Mouse (Mus musculus) liver, postnatal 0 days (tissue): Measurements from ENCODE around the gene Tmem151b.

Experiments used
- CTCF ChIP-seq: sonication (generic); IDR thresholded peaks from 2 replicates; pipeline ENCODE4 v1.5.1; 2016; ENCODE audit warnings: antibody characterized with exemption, low read depth
- EP300 ChIP-seq: IDR thresholded peaks from 2 replicates; pipeline ENCODE4 v1.6.1; 2016; ENCODE audit warnings: antibody characterized with exemption, low read depth, mild to moderate bottlenecking

- no peak for TF ChIP-seq CTCF
- TF ChIP-seq EP300: no peak
Observed at GRCm38 (mm10) chr17:45538394-45538793, 11.1 kb downstream of the Tmem151b start.
